Mouse (Mus musculus): ENCODE measurements at regions not wholly inside any gene's neighbourhood (a gene's known extent, or its start where the extent isn't known, plus 50 kb on each side); places are given as distances from the start of the nearest gene placed in this dataset.

GRCm38 (mm10) chr4:89366581-89367141 lies 55.8 kb upstream of the Cdkn2b start:
- TF ChIP-seq CTCF (IDR thresholded peaks at IDR 0.05; ENCODE audit: extremely low read depth, insufficient read length, insufficient replicate concordance, low read depth, low read length), result no peak
- TF ChIP-seq POLR2A (IDR thresholded peaks at IDR 0.05; ENCODE audit: low read depth, low read length), result no peak

Measured in small intestine, adult 2 months (tissue).